Mouse (Mus musculus) lung, adult 2 months (tissue): ENCODE results near the gene Gm9999.

Experiments
- CTCF ChIP-seq: fragments of 200-500 bp; IDR thresholded peaks from 2 replicates; pipeline ENCODE4 v1.5.1; 2011; ENCODE audit warnings: mild to moderate bottlenecking, low read length, control low read depth; ENCODE audit not compliant: insufficient read depth
- POLR2A ChIP-seq: fragments of 200-500 bp; IDR thresholded peaks from 2 replicates; pipeline ENCODE4 v1.6.1; 2011; ENCODE audit warnings: low read depth, mild to moderate bottlenecking, control low read depth, low read length, borderline replicate concordance; ENCODE audit errors: extremely low read depth

DNA sequence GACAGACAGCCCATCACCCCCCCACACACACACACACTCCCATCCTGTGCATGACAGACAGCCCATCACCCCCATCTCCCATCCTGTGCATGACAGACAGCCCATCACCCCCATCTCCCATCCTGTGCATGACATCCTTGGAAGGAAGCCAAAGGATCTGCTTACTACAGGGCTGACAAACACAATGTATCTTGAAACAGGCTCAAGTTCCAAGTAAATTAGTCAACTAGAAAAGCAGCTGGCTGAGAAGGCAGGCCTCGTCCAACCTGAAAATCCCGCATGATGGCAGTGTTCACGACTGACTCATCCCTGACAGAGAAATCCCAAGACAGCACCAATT, 17.2 kb downstream of the Gm9999 start:
- TF ChIP-seq CTCF: no peak
- no peak for TF ChIP-seq POLR2A
